Mouse (Mus musculus) cerebellum, adult 2 months (tissue): ENCODE measurements at regions not wholly inside any gene's neighbourhood (a gene's known extent, or its start where the extent isn't known, plus 50 kb on each side); places are given as distances from the start of the nearest gene placed in this dataset.

ENCODE experiments used
- DNase-seq, 2 experiments: peaks; one replicate each; pipeline ENCODE4 v3.0.0; 2021
- H3K27ac ChIP-seq: fragments of 200-500 bp; 2 replicates; pipeline ENCODE4 v1.5.1; 2012; ENCODE audit warnings: low read length, control low read depth, inconsistent platforms; ENCODE audit not compliant: insufficient read depth
- H3K27me3 ChIP-seq: fragments of 200-500 bp; 2 replicates; pipeline ENCODE4 v1.6.1; 2012; ENCODE audit warnings: inconsistent platforms, mild to moderate bottlenecking, low read length, moderate library complexity; ENCODE audit not compliant: control insufficient read depth, insufficient read depth
- H3K4me1 ChIP-seq: fragments of 200-500 bp; 2 replicates; pipeline ENCODE4 v1.6.1; 2011; ENCODE audit warnings: low read length; ENCODE audit not compliant: control insufficient read depth, insufficient read depth
- H3K4me3 ChIP-seq: fragments of 200-500 bp; replicated peaks from 2 replicates; pipeline ENCODE3; 2011; ENCODE audit warnings: mild to moderate bottlenecking, low read depth, low read length, control low read depth; ENCODE audit not compliant: insufficient read depth
- CTCF ChIP-seq: fragments of 200-500 bp; IDR thresholded peaks from 2 replicates; pipeline ENCODE4 v1.5.1; 2011; ENCODE audit warnings: low read depth, mild to moderate bottlenecking, control low read depth, low read length, moderate library complexity, borderline replicate concordance; ENCODE audit not compliant: insufficient read depth
- POLR2A ChIP-seq: fragments of 200-500 bp; IDR thresholded peaks from 2 replicates; pipeline ENCODE4 v1.6.1; 2011; ENCODE audit warnings: low read length, control low read depth, borderline replicate concordance; ENCODE audit not compliant: insufficient read depth
- WGBS: fragments of 180-500 bp; shearing (Covaris S2); methylation state at CpG from one replicate; pipeline ENCODE4 v1.1.7; 2018; 5-methylcytosine and 5-hydroxymethylcytosine counted together

- Histone ChIP-seq H3K27ac (no peak overlapping the region), H3K4me1 (no peaks in the 10 kb centered on the region), H3K27me3 (no peaks in the 10 kb centered on the region), H3K4me3 (no peak overlapping the region)
- DNase-seq, result no peak
- 57% methylated on average over 3 of the region's 3 CpGs for WGBS
- no peak for TF ChIP-seq POLR2A
- TF ChIP-seq CTCF, result no peak
Measured at GRCm38 (mm10) chr9:33035401-33035800, 399.4 kb downstream of the Ets1 start.

- no peak overlapping the region for H3K4me3 ChIP-seq
- H3K4me1 ChIP-seq, result no peaks in the 10 kb centered on the region
- 72% methylated on average over 4 of the region's 4 CpGs for WGBS
- DNase-seq, result no peak
- no peak for TF ChIP-seq POLR2A
- H3K27ac ChIP-seq, result no peak overlapping the region
- H3K27me3 ChIP-seq, result no peaks in the 10 kb centered on the region
Measured at GRCm38 (mm10) chr9:33039221-33039790, 403.3 kb downstream of the Ets1 start.

GRCm38 (mm10) chr9:33050789-33051188 is 414.8 kb downstream of the Ets1 start:
- Histone ChIP-seq H3K27ac (no peak overlapping the region), H3K4me3 (no peak overlapping the region), H3K27me3 (no peaks in the 10 kb centered on the region), H3K4me1 (no peaks in the 10 kb centered on the region)
- DNase-seq, result no peak
- TF ChIP-seq CTCF, result no peak
- TF ChIP-seq POLR2A, result no peak
- WGBS, result 95% methylated on average over 4 of the region's 4 CpGs

- 80% methylated on average over 6 of the region's 6 CpGs for WGBS
- H3K4me3 ChIP-seq, result no peak overlapping the region
- H3K27me3 ChIP-seq, result no peaks in the 10 kb centered on the region
- no peak for DNase-seq
- no peaks in the 10 kb centered on the region for H3K4me1 ChIP-seq
- TF ChIP-seq CTCF (no peak), POLR2A (no peak)
- no peak overlapping the region for H3K27ac ChIP-seq
Measured at GRCm38 (mm10) chr9:33060636-33061264, 424.7 kb downstream of the Ets1 start.

GRCm38 (mm10) chr9:33062476-33062875 is 426.5 kb downstream of the Ets1 start:
- no peaks in the 10 kb centered on the region for H3K4me1 ChIP-seq
- 21% methylated on average over 4 of the region's 4 CpGs for WGBS
- H3K27me3 ChIP-seq, result no peaks in the 10 kb centered on the region
- TF ChIP-seq POLR2A, result no peak
- no peak for TF ChIP-seq CTCF
- DNase-seq, result no peak
- no peak overlapping the region for H3K4me3 ChIP-seq
- no peak overlapping the region for H3K27ac ChIP-seq

- H3K27me3 ChIP-seq, result no peaks in the 10 kb centered on the region
- no peak for TF ChIP-seq CTCF
- TF ChIP-seq POLR2A, result no peak
- 82% methylated on average over 3 of the region's 3 CpGs for WGBS
- DNase-seq, result no peak
- no peak overlapping the region for H3K4me3 ChIP-seq
- no peaks in the 10 kb centered on the region for H3K4me1 ChIP-seq
- H3K27ac ChIP-seq, result no peak overlapping the region
Measured at GRCm38 (mm10) chr9:33065331-33065730, 429.3 kb downstream of the Ets1 start.

- H3K4me1 ChIP-seq, result no peaks in the 10 kb centered on the region
- no peak overlapping the region for H3K4me3 ChIP-seq
- TF ChIP-seq CTCF (no peak), POLR2A (no peak)
- no peak for DNase-seq
- H3K27me3 ChIP-seq, result no peaks in the 10 kb centered on the region
- no peak overlapping the region for H3K27ac ChIP-seq
- WGBS, result 81% methylated on average over 1 of the region's 1 CpGs
Measured at GRCm38 (mm10) chr9:33067521-33067920, 431.5 kb downstream of the Ets1 start.

GRCm38 (mm10) chr9:33070116-33070515 is 434.1 kb downstream of the Ets1 start:
- H3K4me3 ChIP-seq, result no peak overlapping the region
- H3K4me1 ChIP-seq, result no peaks in the 10 kb centered on the region
- 58% methylated on average over 3 of the region's 3 CpGs for WGBS
- no peak for DNase-seq
- H3K27me3 ChIP-seq, result no peaks in the 10 kb centered on the region
- H3K27ac ChIP-seq, result no peak overlapping the region
- TF ChIP-seq CTCF (no peak), POLR2A (no peak)

- Histone ChIP-seq H3K27me3 (no peaks in the 10 kb centered on the region), H3K4me3 (no peak overlapping the region), H3K4me1 (no peaks in the 10 kb centered on the region), H3K27ac (no peak overlapping the region)
- DNase-seq, result no peak
- no peak for TF ChIP-seq CTCF
- TF ChIP-seq POLR2A, result no peak
- WGBS, result 85% methylated on average over 3 of the region's 3 CpGs
Measured at GRCm38 (mm10) chr9:33080271-33080670, 444.2 kb downstream of the Ets1 start.
